Mouse (Mus musculus) MEL (cell line): ENCODE data around the gene Zfp560. TPM values are rescaled to one million over a fixed set of nuclear protein-coding genes. Genes with fewer than 3 reads are reported as not detected.

Experiments used
- DNase-seq: peaks from one replicate; pipeline ENCODE4 v3.0.0; 2011; ENCODE audit warnings: low read depth, low spot score
- H3K27ac ChIP-seq: 2 replicates; pipeline ENCODE4 v1.5.1; 2012; ENCODE audit warnings: low read depth, mild to moderate bottlenecking, control low read depth, low read length, moderate library complexity; ENCODE audit not compliant: control insufficient read depth
- H3K27me3 ChIP-seq, 2 experiments: fragments of 150-350 bp in 1 of 2; sonication (generic) in 1 of 2; 2 replicates each; pipeline ENCODE4 v1.6.1; 2012; ENCODE audit warnings: low read length in 2 of 2, mild to moderate bottlenecking in 2 of 2, improper control_type of control experiment in 1 of 2, moderate library complexity in 1 of 2; ENCODE audit not compliant: insufficient read depth in 2 of 2, control insufficient read depth in 1 of 2
- H3K36me3 ChIP-seq, 2 experiments: 2 replicates each; pipeline ENCODE4 v1.6.1; 2012 to 2014; ENCODE audit warnings: low read length in 2 of 2, improper control_type of control experiment in 1 of 2, inconsistent platforms in 1 of 2, mild to moderate bottlenecking in 1 of 2; ENCODE audit not compliant: insufficient read depth in 2 of 2, control insufficient read depth in 1 of 2
- H3K4me1 ChIP-seq, 2 experiments: fragments of 150-350 bp in 1 of 2; sonication (generic) in 1 of 2; 2 replicates each; pipeline ENCODE4 v1.6.1; 2012; ENCODE audit warnings: low read length in 2 of 2, improper control_type of control experiment in 1 of 2, mild to moderate bottlenecking in 1 of 2; ENCODE audit not compliant: insufficient read depth in 2 of 2, control insufficient read depth in 1 of 2
- H3K4me3 ChIP-seq, 2 experiments: fragments of 150-350 bp in 1 of 2; sonication (generic) in 1 of 2; 2 replicates each; pipeline ENCODE4 v1.5.1; 2012; ENCODE audit warnings: low read depth in 2 of 2, low read length in 2 of 2, mild to moderate bottlenecking in 2 of 2, moderate library complexity in 2 of 2, control low read depth in 1 of 2, improper control_type of control experiment in 1 of 2; ENCODE audit not compliant: control insufficient read depth in 1 of 2, insufficient read depth in 1 of 2
- H3K79me2 ChIP-seq: 2 replicates; pipeline ENCODE4 v1.6.1; 2012; ENCODE audit warnings: mild to moderate bottlenecking, low read length, moderate library complexity; ENCODE audit not compliant: control insufficient read depth, poor library complexity, insufficient read depth
- H3K9ac ChIP-seq: 2 replicates; pipeline ENCODE4 v1.6.1; 2012; ENCODE audit warnings: low read depth, mild to moderate bottlenecking, control low read depth, low read length, moderate library complexity; ENCODE audit not compliant: control insufficient read depth, poor library complexity, severe bottlenecking
- H3K9me3 ChIP-seq: fragments of 150-350 bp; sonication (generic); replicated peaks from 2 replicates; pipeline ENCODE4 v1.6.1; 2012; ENCODE audit warnings: mild to moderate bottlenecking, low read length, improper control_type of control experiment, moderate library complexity; ENCODE audit not compliant: insufficient read depth
- CTCF ChIP-seq, 3 experiments: IDR thresholded peaks in 2 of 3; conservative IDR thresholded peaks in 1 of 3; 2 replicates each; pipeline ENCODE4 v1.5.1; 2011 to 2012; ENCODE audit warnings: low read length in 3 of 3, low read depth in 2 of 3, mild to moderate bottlenecking in 2 of 3, improper control_type of control experiment in 1 of 3, inconsistent platforms in 1 of 3, mixed read lengths in 1 of 3, moderate library complexity in 1 of 3; ENCODE audit not compliant: control insufficient read depth in 1 of 3, insufficient read depth in 1 of 3, poor library complexity in 1 of 3, severe bottlenecking in 1 of 3
- EP300 ChIP-seq, 2 experiments: IDR thresholded peaks; 2 replicates each; pipeline ENCODE4 v1.6.1; 2011; ENCODE audit warnings: improper control_type of control experiment in 2 of 2, low read length in 2 of 2, low read depth in 1 of 2, mild to moderate bottlenecking in 1 of 2
- ETS1 ChIP-seq: IDR thresholded peaks from 2 replicates; pipeline ENCODE4 v1.6.1; 2012; ENCODE audit warnings: low read depth, mild to moderate bottlenecking, inconsistent platforms, low read length, improper control_type of control experiment, moderate library complexity
- GABPA ChIP-seq: IDR thresholded peaks from 2 replicates; pipeline ENCODE4 v1.6.1; 2012; ENCODE audit warnings: low read depth, mild to moderate bottlenecking, inconsistent platforms, low read length, improper control_type of control experiment, moderate library complexity
- GATA1 ChIP-seq: IDR thresholded peaks from 2 replicates; pipeline ENCODE4 v1.6.1; 2011; ENCODE audit warnings: low read depth, low read length, improper control_type of control experiment
- MAZ ChIP-seq: IDR thresholded peaks from 2 replicates; pipeline ENCODE4 v1.6.1; 2012; ENCODE audit warnings: low read depth, mild to moderate bottlenecking, inconsistent platforms, low read length, improper control_type of control experiment
- MEF2A ChIP-seq: IDR thresholded peaks from 2 replicates; pipeline ENCODE4 v1.6.1; 2014; ENCODE audit warnings: low read depth, mild to moderate bottlenecking, inconsistent platforms, low read length, improper control_type of control experiment; ENCODE audit not compliant: poor library complexity, insufficient replicate concordance, severe bottlenecking; ENCODE audit errors: extremely low read depth
- MYB ChIP-seq: IDR thresholded peaks from 2 replicates; pipeline ENCODE4 v1.6.1; 2011; ENCODE audit warnings: mild to moderate bottlenecking, low read depth, low read length, improper control_type of control experiment
- NELFE ChIP-seq: IDR thresholded peaks from 2 replicates; pipeline ENCODE4 v1.6.1; 2011; ENCODE audit warnings: low read depth, low read length, improper control_type of control experiment
- POLR2A ChIP-seq, 2 experiments: IDR thresholded peaks; 2 replicates each; pipeline ENCODE4 v1.6.1; 2011 to 2012; ENCODE audit warnings: low read length in 2 of 2, mild to moderate bottlenecking in 2 of 2, control low read depth in 1 of 2, improper control_type of control experiment in 1 of 2, low read depth in 1 of 2, moderate library complexity in 1 of 2; ENCODE audit not compliant: control insufficient read depth in 1 of 2, insufficient read depth in 1 of 2, poor library complexity in 1 of 2
- SMC3 ChIP-seq: IDR thresholded peaks from 2 replicates; pipeline ENCODE4 v1.6.1; 2011; ENCODE audit warnings: low read depth, low read length, improper control_type of control experiment
- TAL1 ChIP-seq: IDR thresholded peaks from 2 replicates; pipeline ENCODE4 v1.6.1; 2012; ENCODE audit warnings: mild to moderate bottlenecking, inconsistent platforms, low read length, moderate library complexity, mixed read lengths
- TBP ChIP-seq: IDR thresholded peaks from 2 replicates; pipeline ENCODE4 v1.8.0; 2011; ENCODE audit warnings: low read depth, low read length, improper control_type of control experiment
- TCF12 ChIP-seq: IDR thresholded peaks from 2 replicates; pipeline ENCODE4 v1.6.1; 2014; ENCODE audit warnings: low read depth, mild to moderate bottlenecking, inconsistent platforms, low read length, improper control_type of control experiment, moderate library complexity
- ZC3H11A ChIP-seq: IDR thresholded peaks from 2 replicates; pipeline ENCODE4 v1.6.1; 2012; ENCODE audit warnings: low read depth, mild to moderate bottlenecking, inconsistent platforms, low read length, improper control_type of control experiment
- polyA plus RNA-seq, 2 experiments: library from polyadenylated mRNA; stranded (reverse) in 1 of 2; unstranded in 1 of 2; fragments of >175 nt in 1 of 2; fragments of >200 nt in 1 of 2; gene quantifications; 2 replicates each; pipeline versions ENCODE4 v1.2.1 to v1.2.4; 2012; ENCODE audit warnings: low replicate concordance in 2 of 2, low read depth in 1 of 2; ENCODE audit not compliant: insufficient read length in 2 of 2, insufficient read depth in 1 of 2, missing spikeins in 1 of 2
- total RNA-seq: library from RNA; depleted of rRNA; stranded (reverse); fragments of 300-350 nt; gene quantifications from 2 replicates; pipeline ENCODE4 v1.2.3, GENCODE M21; 2012

Gene Zfp560
- total and polyA plus RNA-seq, 3 experiments, result 37.0 to 42.0 TPM; not detected in 1

GRCm38 (mm10) chr9:20409319-20409718, 24.3 kb upstream of the Zfp560 start:
- no peak overlapping the region for H3K4me3 ChIP-seq
- H3K36me3 ChIP-seq, result peaks cover 0 to 5% of the 10 kb centered on the region in 2 experiments; a peak in 2 of 4 replicates
- no peak for TF ChIP-seq POLR2A (IDR thresholded peaks at IDR 0.05; ENCODE audit: control insufficient read depth in 1 of 2, insufficient read depth in 1 of 2, low read depth in 1 of 2, low read length in 2 of 2, poor library complexity in 1 of 2)
- peak; percentile 93 for TF ChIP-seq TCF12
- no peak for TF ChIP-seq CTCF (IDR thresholded peaks at IDR 0.05 in 2 of 3, conservative IDR thresholded peaks at IDR 0.05 in 1 of 3; ENCODE audit: control insufficient read depth in 1 of 3, insufficient read depth in 1 of 3, low read depth in 2 of 3, low read length in 3 of 3, poor library complexity in 1 of 3, severe bottlenecking in 1 of 3)
- TF ChIP-seq MAZ, result no peak
- 0 out of 2 replicates have a peak, but pooled peaks have one; percentile 9 for TF ChIP-seq SMC3
- no peak; the same call in 1 of the 2 replicates for TF ChIP-seq MEF2A
- TF ChIP-seq GABPA, result no peak
- TF ChIP-seq EP300 (IDR thresholded peaks at IDR 0.05; ENCODE audit: low read depth in 1 of 2, low read length in 2 of 2), result peak; percentile 85
- peak; percentile 87 for TF ChIP-seq GATA1
- no peak for TF ChIP-seq MYB
- peak; percentile 79 for TF ChIP-seq ETS1
- no peak for TF ChIP-seq ZC3H11A
- peak; percentile 55 for TF ChIP-seq TAL1
- TF ChIP-seq NELFE, result no peak
- no peaks in the 10 kb centered on the region for H3K9me3 ChIP-seq
- no peak overlapping the region for H3K27ac ChIP-seq
- peak; percentile 72 for DNase-seq
- H3K27me3 ChIP-seq, result peaks cover 0 to 5% of the 10 kb centered on the region in 2 experiments; a peak in 1 of 4 replicates
- H3K4me1 ChIP-seq, result peaks cover 4 to 5% of the 10 kb centered on the region in 2 experiments; a peak in 3 of 4 replicates
- H3K9ac ChIP-seq, result no peak overlapping the region
- H3K79me2 ChIP-seq, result no peaks in the 10 kb centered on the region

- Histone ChIP-seq H3K27ac (peak overlapping the region; percentile 52), H3K4me1 (peaks cover 6 to 10% of the 10 kb centered on the region in 2 experiments; a peak in 3 of 4 replicates), H3K27me3 (no peaks in the 10 kb centered on the region), H3K9ac (peak overlapping the region; percentile 65)
- no peak for DNase-seq
- no peak for TF ChIP-seq MEF2A
- peak; percentile 4; the same call in 1 of the 2 replicates for TF ChIP-seq TBP
- TF ChIP-seq SMC3, result 0 out of 2 replicates have a peak, but pooled peaks have one; percentile 18
- TF ChIP-seq, all 39 proteins: peak for 2
- H3K79me2 ChIP-seq, result peaks cover 11% of the 10 kb centered on the region
- H3K9me3 ChIP-seq, result no peaks in the 10 kb centered on the region
- H3K4me3 ChIP-seq, result peak overlapping the region; percentile 48 to 74
- H3K36me3 ChIP-seq, result peaks cover 0 to 6% of the 10 kb centered on the region in 2 experiments; a peak in 2 of 4 replicates
These were observed 346 bp upstream of the Zfp560 start for GRCm38 (mm10) chr9:20385343-20385703.
